ENCODE assay signal across 8 mouse cellular contexts in genomic region chr13:59842226-59843210, GRCm38 (mm10). TPM values are rescaled to one million over a fixed set of nuclear protein-coding genes. Genes with fewer than 3 reads are reported as not detected.
DNase-seq lines count a peak whose midpoint lies in the region; TF ChIP-seq lines count a peak whose summit lies in the region.

No protein-coding gene starts in this region.

- intact Hi-C loops in left cerebral cortex, adult 2 months (cut with DNase I): loop anchor here (2.0 to 10.0 kb wide), 5 partner anchors 335 to 1205 kb away; partner anchors contain the start of genes Dapk1 and Gas1

- H3K4me1 ChIP-seq in megakaryocyte, embryonic 14.5 days: peaks cover 40% of the 10 kb centered on the region

- H3K27ac ChIP-seq in left cerebral cortex, adult 2 months: no peak overlapping the region

- no peak overlapping the region for H3K4me3 ChIP-seq in left cerebral cortex, adult 2 months
- H3K4me3 ChIP-seq in megakaryocyte, embryonic 14.5 days (replicated peaks): peak overlapping the region; percentile 90

- no peaks in the 10 kb centered on the region for H3K9me3 ChIP-seq in megakaryocyte, embryonic 14.5 days

- peaks cover 9% of the 10 kb centered on the region for H3K27me3 ChIP-seq in megakaryocyte, embryonic 14.5 days (replicated peaks)

- peak; percentile 85 for DNase-seq in ZHBTc4 (ENCODE audit: low read depth, low spot score)
- peak; percentile 68 to 87 for DNase-seq in cerebellum, postnatal 25 days
- peak; percentile 88 for DNase-seq in gastrocnemius, adult 18-20 months (ENCODE audit: low spot score)
- DNase-seq in induced T-regulatory cell, adult 2 months (ENCODE audit: low read depth): peak; percentile 89
- DNase-seq in left cerebral cortex, adult 2 months (ENCODE audit: extremely low spot score in 1 of 2, low spot score in 2 of 2): peak; percentile 82 to 85
- DNase-seq in right cerebral cortex, postnatal 10 days (ENCODE audit: low spot score in 2 of 2): peak; percentile 88 to 91
- DNase-seq in urinary bladder, postnatal 14 days (ENCODE audit: low spot score): peak; percentile 89

- TF ChIP-seq CTCF in left cerebral cortex, adult 2 months (IDR thresholded peaks at IDR 0.05): peak; percentile 95

- H3K36me3 ChIP-seq in megakaryocyte, embryonic 14.5 days (replicated peaks; ENCODE audit: low read length): no peaks in the 10 kb centered on the region

RNA-seq across cellular contexts. Expression of gene Tut7, which starts 19.6 kb away (rescaled TPM):
- 10 to 100 TPM; 36.7 to 38.5 TPM for total RNA-seq in gastrocnemius, adult 18-20 months (2021)
- 10 to 100 TPM; 61.1 to 66.0 TPM for total RNA-seq in left cerebral cortex, adult 2 months (2021)
- polyA plus RNA-seq in megakaryocyte, embryonic 14.5 days (2012; ENCODE audit: insufficient read depth, low replicate concordance): 4.3 and 11.4 TPM in 2 replicates
